Mouse (Mus musculus) WW6 (cell line): ENCODE results near the gene Lrr1.
A peak's percentile ranks its signal among the peaks of the same experiment; 100 is the strongest.
"Not testable (repeated sequence)": the region's sequence is repeated elsewhere in the genome, so short reads cannot be mapped to it uniquely, and the experiment has no call there.

Source experiments
- DNase-seq: peaks from one replicate; pipeline ENCODE4 v3.0.0-alpha.2; 2013; ENCODE audit warnings: low read depth, low spot score

Gene Lrr1

DNA sequence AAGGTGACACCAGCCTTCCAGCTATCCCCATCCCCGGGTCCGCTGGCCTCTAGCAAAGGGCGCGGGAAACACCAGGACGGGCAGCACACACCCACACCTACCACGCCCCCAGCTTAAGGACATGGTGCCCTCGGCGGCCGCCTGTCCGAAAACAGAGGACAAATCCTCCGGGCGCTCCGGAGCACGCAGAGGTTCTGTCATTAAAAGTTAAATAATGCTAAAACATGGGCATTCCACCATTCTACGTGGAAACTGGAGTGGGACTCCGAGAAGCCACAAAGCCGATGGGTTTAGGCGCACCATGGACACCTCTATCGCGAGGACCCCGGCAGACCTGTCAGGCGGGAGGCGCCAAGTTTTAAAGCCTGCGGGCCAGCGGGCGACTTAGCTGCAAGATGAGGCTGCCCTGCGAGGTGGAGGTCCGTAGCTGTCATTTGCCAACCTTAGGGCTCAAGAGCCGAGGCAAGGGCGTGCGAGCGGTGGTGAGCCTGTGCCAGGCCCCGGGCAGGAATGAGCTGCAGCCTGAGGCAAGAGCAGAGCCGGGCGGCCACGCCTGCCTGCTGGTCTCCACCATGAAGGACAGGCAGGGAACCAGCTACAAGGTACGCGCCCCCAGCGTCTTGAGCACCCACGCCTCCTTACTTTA lies at the start of gene Lrr1:
Lrr1 (plus strand) TSS at position 354 of the 646 bp plus-strand sequence.
- no peak for DNase-seq

GRCm38 (mm10) chr12:69119908-69120307 lies 48.7 kb upstream of the Lrr1 start:
- DNase-seq: no peak

DNA sequence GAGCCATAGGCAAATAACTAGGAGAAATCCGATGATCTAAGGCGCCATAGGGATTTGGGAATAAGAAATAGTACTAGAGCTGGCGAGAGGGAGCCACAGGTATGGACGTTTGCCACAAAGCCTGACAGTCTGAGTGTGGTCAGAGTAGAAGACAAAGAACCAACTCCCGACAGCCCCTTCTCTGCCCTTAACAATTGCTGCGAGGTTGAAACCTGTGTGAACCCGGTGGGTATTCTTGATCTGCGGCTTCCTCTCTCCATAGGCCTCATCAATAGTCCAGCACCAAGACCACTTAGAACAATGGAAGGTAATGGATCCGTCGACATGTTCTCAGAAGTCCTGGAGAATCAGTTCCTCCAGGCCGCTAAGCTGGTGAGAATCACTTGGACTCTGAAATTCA lies 45.8 kb upstream of the Lrr1 start:
- DNase-seq: no peak

- DNase-seq: no peak
Observed at GRCm38 (mm10) chr12:69125066-69125465, 43.5 kb upstream of the Lrr1 start.

- peak; percentile 40 for DNase-seq
Observed at GRCm38 (mm10) chr12:69127170-69127569, 41.4 kb upstream of the Lrr1 start.

DNA sequence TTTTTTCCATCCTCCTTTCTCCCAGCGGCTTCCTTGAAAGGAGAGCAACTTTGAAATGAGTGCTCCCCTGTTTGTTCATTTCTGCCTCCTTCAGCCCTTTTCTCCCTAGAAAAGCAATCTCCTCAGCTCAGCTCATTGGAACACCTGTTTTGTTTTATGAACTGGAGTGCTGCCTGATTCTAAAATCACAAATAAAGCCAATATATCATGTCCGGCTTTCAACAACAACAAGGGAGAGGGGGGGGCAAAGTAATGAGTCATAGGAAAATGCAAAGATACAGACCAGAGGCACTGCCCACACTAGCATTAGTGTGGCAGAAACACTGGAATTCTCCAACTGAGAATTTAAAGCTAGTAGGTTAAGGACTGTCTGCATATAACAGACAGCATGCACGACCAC lies 41.0 kb upstream of the Lrr1 start:
- no peak for DNase-seq

- DNase-seq: peak; percentile 31
Observed at GRCm38 (mm10) chr12:69129634-69130310, 38.8 kb upstream of the Lrr1 start.

- no peak for DNase-seq
Observed at GRCm38 (mm10) chr12:69130486-69130885, 38.1 kb upstream of the Lrr1 start.

GRCm38 (mm10) chr12:69131267-69131666 lies 37.3 kb upstream of the Lrr1 start:
- no peak for DNase-seq

GRCm38 (mm10) chr12:69131981-69132380 lies 36.6 kb upstream of the Lrr1 start:
- no peak for DNase-seq

GRCm38 (mm10) chr12:69139201-69139600 lies 29.4 kb upstream of the Lrr1 start:
- no peak for DNase-seq

DNA sequence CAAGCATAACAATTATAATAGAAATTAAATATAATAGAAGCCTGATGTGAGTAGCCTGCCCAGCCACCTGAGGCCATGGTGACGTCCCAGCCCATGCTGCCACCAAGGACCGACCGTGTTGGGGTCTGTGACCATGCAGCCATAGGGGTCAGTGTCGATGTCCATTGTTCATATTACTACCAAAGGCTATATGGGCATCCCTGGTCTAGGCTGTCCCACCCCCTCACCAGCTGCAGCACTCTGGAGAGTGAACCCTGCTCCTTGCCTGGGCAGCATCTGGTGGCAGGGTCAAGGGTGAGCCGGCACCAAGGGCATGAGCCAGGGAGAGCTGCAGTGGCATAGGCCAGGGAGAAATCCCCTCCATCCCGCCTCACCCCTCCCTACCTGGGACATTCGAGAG lies 28.8 kb upstream of the Lrr1 start:
- no peak for DNase-seq

DNA sequence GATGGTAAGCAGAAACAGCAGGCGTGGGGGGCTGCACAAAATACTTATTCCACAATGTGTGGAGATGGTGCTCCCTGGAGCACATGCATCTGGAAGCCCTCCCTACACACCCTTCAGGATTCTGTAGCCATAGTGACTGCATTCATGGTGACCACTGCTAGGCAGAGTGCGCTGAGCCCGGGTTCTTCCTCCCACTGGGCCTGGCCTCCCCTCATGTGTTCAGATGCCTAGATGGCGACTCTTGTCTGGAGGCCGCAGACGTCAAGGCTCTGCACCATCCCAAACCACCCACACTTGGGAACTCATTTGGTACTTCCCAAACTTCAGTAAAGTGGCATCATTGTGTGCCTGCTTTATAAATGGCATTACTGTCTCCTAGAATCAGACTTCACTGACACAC lies 25.2 kb upstream of the Lrr1 start:
- DNase-seq: no peak

GRCm38 (mm10) chr12:69147166-69147735 lies 21.4 kb upstream of the Lrr1 start:
- no peak for DNase-seq

GRCm38 (mm10) chr12:69150049-69150448 lies 18.6 kb upstream of the Lrr1 start:
- no peak for DNase-seq

DNA sequence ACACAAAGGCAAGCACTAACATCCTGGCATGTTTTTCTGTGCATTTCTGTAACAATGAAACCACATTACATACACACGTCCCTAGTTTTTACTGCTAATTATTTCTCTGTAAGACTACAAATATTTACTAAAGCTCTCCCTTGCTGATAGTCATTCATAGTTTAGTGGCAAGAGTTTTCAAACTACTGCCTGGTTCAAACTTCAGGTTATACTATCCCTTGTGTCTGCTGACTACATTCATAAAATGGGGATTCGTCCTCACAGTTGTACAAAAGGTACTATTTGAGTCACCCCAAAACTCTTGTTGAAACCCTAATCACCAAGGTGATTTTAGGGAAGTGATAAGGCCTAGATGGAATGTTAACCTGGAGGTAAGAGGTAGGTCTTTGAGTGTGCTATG lies 12.7 kb upstream of the Lrr1 start:
- DNase-seq: no peak

DNA sequence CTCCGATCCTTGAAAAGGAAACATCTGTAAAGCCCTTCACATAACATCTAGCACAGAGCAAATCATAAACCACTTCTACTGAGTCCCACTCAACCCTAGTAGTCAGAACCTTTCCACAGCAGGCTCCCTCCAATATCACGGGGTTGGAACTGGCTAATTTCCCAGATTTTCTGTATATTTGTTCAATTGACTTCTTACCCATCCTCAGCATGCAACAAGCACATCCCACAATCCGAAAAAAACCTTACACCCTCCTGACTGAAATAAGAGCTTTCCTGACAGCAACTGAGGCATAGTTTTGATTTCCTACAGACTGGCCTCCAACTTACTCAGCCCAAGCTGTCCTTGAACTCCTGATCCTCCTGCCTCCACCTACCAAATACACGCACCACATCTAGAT lies 12.2 kb upstream of the Lrr1 start:
- DNase-seq: no peak

DNA sequence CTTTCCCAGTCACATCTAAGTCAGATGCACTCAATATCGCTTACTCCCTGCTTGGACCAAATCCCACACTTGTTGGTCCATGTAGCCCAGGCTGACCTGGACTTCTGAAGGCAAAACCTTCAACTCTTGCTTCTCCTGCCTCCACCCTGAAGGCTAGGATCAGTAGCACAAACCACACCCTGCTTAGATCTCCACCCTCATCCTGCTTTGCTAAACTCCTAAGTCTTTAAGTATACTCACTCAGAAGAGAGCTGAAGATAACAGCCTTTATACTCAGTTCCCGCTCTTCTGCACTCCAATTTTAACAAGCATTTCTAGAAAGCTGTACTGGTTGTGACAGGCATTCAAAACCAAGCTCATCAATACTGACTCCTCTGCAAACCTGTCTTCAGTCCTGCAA lies 11.5 kb upstream of the Lrr1 start:
- no peak for DNase-seq

GRCm38 (mm10) chr12:69158366-69158764 lies 10.2 kb upstream of the Lrr1 start:
- DNase-seq: no peak

DNA sequence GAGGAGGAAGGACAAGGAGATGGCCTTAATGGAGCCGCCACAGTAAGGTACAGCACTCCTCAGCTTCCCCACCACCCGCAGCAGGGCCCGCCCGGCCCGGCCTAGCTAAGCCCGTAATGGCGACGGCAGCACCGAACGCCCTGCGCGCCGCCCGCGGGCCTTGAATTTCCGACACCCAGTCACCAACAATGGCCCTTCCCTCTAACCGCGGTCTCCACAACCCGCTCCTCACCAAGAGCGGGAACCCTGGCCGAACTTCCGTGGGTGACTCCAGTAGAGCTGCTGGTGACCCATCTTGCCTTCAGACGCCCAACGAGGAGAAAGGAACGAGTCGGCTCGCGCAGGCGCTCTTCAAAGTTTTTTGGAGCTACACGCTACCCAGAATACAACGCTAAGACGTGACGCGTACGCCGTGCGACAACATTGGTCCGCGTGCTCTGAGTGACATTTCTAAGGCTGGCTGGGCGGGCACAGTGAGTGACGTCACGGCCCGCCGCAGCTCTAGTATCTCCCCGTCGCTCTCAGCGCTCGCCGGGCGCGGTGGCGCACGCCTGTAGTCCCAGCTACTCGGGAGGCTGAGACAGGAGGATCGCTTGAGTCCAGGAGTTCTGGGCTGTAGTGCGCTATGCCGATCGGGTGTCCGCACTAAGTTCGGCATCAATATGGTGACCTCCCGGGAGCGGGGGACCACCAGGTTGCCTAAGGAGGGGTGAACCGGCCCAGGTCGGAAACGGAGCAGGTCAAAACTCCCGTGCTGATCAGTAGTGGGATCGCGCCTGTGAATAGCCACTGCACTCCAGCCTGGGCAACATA lies 9.6 kb upstream of the Lrr1 start, which contains the start of gene Rps29:
Rps29 (minus strand) TSS at position 422 of the 813 bp plus-strand sequence.
- DNase-seq: peak; percentile 96

DNA sequence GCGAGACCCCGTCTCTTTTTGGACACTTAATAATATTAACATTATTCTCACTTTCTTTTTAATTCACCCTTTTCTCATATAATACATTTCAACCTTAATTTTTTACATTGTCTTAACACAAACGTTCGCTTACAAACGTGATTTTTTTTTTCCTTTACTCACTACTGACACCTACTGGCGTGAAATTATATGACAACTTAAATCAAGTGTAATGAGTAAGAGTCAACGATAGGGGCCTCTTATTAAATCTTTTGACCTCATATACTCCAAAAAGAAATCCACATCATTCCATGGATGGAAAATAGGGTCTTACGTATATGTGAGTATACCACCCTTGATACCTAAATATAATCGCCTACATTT lies 9.1 kb upstream of the Lrr1 start:
- no peak for DNase-seq

GRCm38 (mm10) chr12:69160677-69161076 lies 7.9 kb upstream of the Lrr1 start:
- DNase-seq: not testable (repeated sequence)
